Mouse (Mus musculus) Patski (cell line): Measurements from ENCODE around the gene Kcnb1. TPM values are rescaled to one million over a fixed set of nuclear protein-coding genes. Genes with fewer than 3 reads are reported as not detected.

Source experiments
- ATAC-seq: fragments of 100-300 bp; one replicate; pipeline ENCODE4 v1.8.0; 2021
- CTCF ChIA-PET: fragments of 350-600 bp; sonication (Branson Sonifier 250); formaldehyde crosslinking; loops from one replicate; lab custom pipeline; 2022; ENCODE audit warnings: inconsistent platforms; lab: Charles Lee
- POLR2A ChIA-PET: fragments of 350-600 bp; sonication (Branson Sonifier 250); formaldehyde crosslinking; loops from one replicate; lab custom pipeline; 2022; ENCODE audit warnings: antibody characterized with exemption, inconsistent platforms; lab: Charles Lee
- DNase-seq: peaks from one replicate; pipeline ENCODE4 v3.0.0-alpha.2; 2011; ENCODE audit warnings: low read depth, low spot score
- H3K27me3 ChIP-seq: fragments of 371-371 bp; one replicate; pipeline ENCODE4 v1.5.1; 2021
- CTCF ChIP-seq: fragments of 100-300 bp; IDR thresholded peaks from one replicate; pipeline ENCODE4 v1.5.1; 2021
- in situ Hi-C: fragments of 300-500 bp; cut with MboI; formaldehyde crosslinking; loops from 3 replicates; pipeline ENCODE4 v1.11.1; 2018; ENCODE audit warnings: low pct_unique_long_range_greater_than_20kb, mixed read lengths
- polyA plus RNA-seq: library from polyadenylated mRNA; unstranded; gene quantifications from one replicate; pipeline ENCODE4 v1.2.3, GENCODE M21; 2021

The Kcnb1 gene
- polyA plus RNA-seq, 1 experiment from 2014 or later = 1.5 TPM

GRCm38 (mm10) chr2:167224194-167224593 lies 34.2 kb upstream of the Kcnb1 start:
- no peaks in the 10 kb centered on the region for H3K27me3 ChIP-seq
- no peak for DNase-seq
- no peak for ATAC-seq
- CTCF ChIA-PET = interaction anchor here (0.9 to 5.6 kb wide), 2 partner anchors 55 to 194 kb away, joined by 3 to 88 read pairs; no protein-coding TSS in a partner anchor
- no peak for TF ChIP-seq CTCF
- POLR2A ChIA-PET = interaction anchor here (0.6 kb wide), 1 partner anchor 52 kb away, joined by 3 read pairs; no protein-coding TSS in a partner anchor
- in situ Hi-C loops = loop anchor here (5.0 kb wide), 1 partner anchor 53 kb away; no protein-coding TSS in a partner anchor

- CTCF ChIA-PET = interaction anchor here (0.9 to 5.6 kb wide), 19 partner anchors 9 to 286 kb away, joined by 3 to 88 read pairs (median 6); no protein-coding TSS in a partner anchor
Observed at GRCm38 (mm10) chr2:167222152-167222551, 32.2 kb upstream of the Kcnb1 start.

GRCm38 (mm10) chr2:167221159-167221845 lies 31.3 kb upstream of the Kcnb1 start:
- in situ Hi-C loops = loop anchor here (5.0 kb wide), 1 partner anchor 56 kb away; no protein-coding TSS in a partner anchor
- CTCF ChIA-PET = interaction anchor here (1.1 to 5.6 kb wide), 16 partner anchors 10 to 287 kb away, joined by 3 to 88 read pairs (median 6); no protein-coding TSS in a partner anchor
- POLR2A ChIA-PET = no interaction called here
- ATAC-seq (no peak), DNase-seq (no peak)
- H3K27me3 ChIP-seq = no peaks in the 10 kb centered on the region
- no peak for TF ChIP-seq CTCF

More at GRCm38 (mm10) chr2:167222152-167222551, 32.2 kb upstream of the Kcnb1 start:
- TF ChIP-seq CTCF = peak; percentile 97
- in situ Hi-C loops = loop anchor here (5.0 kb wide), 1 partner anchor 55 kb away; no protein-coding TSS in a partner anchor
- POLR2A ChIA-PET = interaction anchor here (1.5 kb wide), 1 partner anchor 198 kb away, joined by 4 read pairs; no protein-coding TSS in a partner anchor
- DNase-seq = no peak
- no peak for ATAC-seq
- H3K27me3 ChIP-seq = no peaks in the 10 kb centered on the region

GRCm38 (mm10) chr2:167220736-167221135 lies 30.8 kb upstream of the Kcnb1 start:
- POLR2A ChIA-PET = interaction anchor here (1.0 kb wide), 1 partner anchor 58 kb away, joined by 4 read pairs; no protein-coding TSS in a partner anchor
- TF ChIP-seq CTCF = no peak
- ATAC-seq (no peak), DNase-seq (no peak)
- CTCF ChIA-PET = interaction anchor here (0.9 to 5.6 kb wide), 5 partner anchors 43 to 149 kb away, joined by 3 to 88 read pairs (median 11); no protein-coding TSS in a partner anchor
- H3K27me3 ChIP-seq = peaks cover under 1% of the 10 kb centered on the region
- in situ Hi-C loops = loop anchor here (5.0 kb wide), 1 partner anchor 57 kb away; no protein-coding TSS in a partner anchor

GRCm38 (mm10) chr2:167219154-167219775 lies 29.3 kb upstream of the Kcnb1 start:
- TF ChIP-seq CTCF = peak; percentile 83
- in situ Hi-C loops = no loop called here
- ATAC-seq (peak; percentile 51), DNase-seq (no peak)
- ChIA-PET POLR2A (no interaction called here), CTCF (interaction anchor here (0.8 to 5.6 kb wide), 7 partner anchors 9 to 200 kb away, joined by 3 to 88 read pairs (median 5); no protein-coding TSS in a partner anchor)
- peaks cover 12% of the 10 kb centered on the region for H3K27me3 ChIP-seq

GRCm38 (mm10) chr2:167213666-167214065 lies 23.7 kb upstream of the Kcnb1 start:
- no peak for DNase-seq
- no peak for TF ChIP-seq CTCF
- in situ Hi-C loops = loop anchor here (5.0 kb wide), 2 partner anchors 101 to 141 kb away; no protein-coding TSS in a partner anchor
- no peak for ATAC-seq
- POLR2A ChIA-PET = no interaction called here
- peaks cover 18% of the 10 kb centered on the region for H3K27me3 ChIP-seq
- CTCF ChIA-PET = interaction anchor here (0.7 to 3.4 kb wide), 5 partner anchors 12 to 180 kb away, joined by 3 to 12 read pairs (median 3); no protein-coding TSS in a partner anchor

- DNase-seq = no peak
- peaks cover 18% of the 10 kb centered on the region for H3K27me3 ChIP-seq
- ATAC-seq = no peak
- CTCF ChIA-PET = interaction anchor here (0.7 to 3.4 kb wide), 7 partner anchors 9 to 179 kb away, joined by 3 to 12 read pairs (median 3); no protein-coding TSS in a partner anchor
- POLR2A ChIA-PET = interaction anchor here (0.6 kb wide), 1 partner anchor 194 kb away, joined by 4 read pairs; no protein-coding TSS in a partner anchor
- in situ Hi-C loops = loop anchor here (5.0 kb wide), 2 partner anchors 101 to 141 kb away; no protein-coding TSS in a partner anchor
- TF ChIP-seq CTCF = no peak
Observed at GRCm38 (mm10) chr2:167213076-167213475, 23.1 kb upstream of the Kcnb1 start.

- CTCF ChIA-PET = interaction anchor here (1.1 to 3.4 kb wide), 5 partner anchors 9 to 143 kb away, joined by 3 to 12 read pairs (median 5); no protein-coding TSS in a partner anchor
- no peak for TF ChIP-seq CTCF
- ATAC-seq = no peak
- peaks cover 18% of the 10 kb centered on the region for H3K27me3 ChIP-seq
- no peak for DNase-seq
- POLR2A ChIA-PET = interaction anchor here (0.6 kb wide), 1 partner anchor 193 kb away, joined by 4 read pairs; no protein-coding TSS in a partner anchor
- in situ Hi-C loops = loop anchor here (5.0 kb wide), 2 partner anchors 100 to 140 kb away; no protein-coding TSS in a partner anchor
Observed at GRCm38 (mm10) chr2:167212551-167212950, 22.6 kb upstream of the Kcnb1 start.

GRCm38 (mm10) chr2:167212089-167212488 lies 22.1 kb upstream of the Kcnb1 start:
- CTCF ChIA-PET = interaction anchor here (1.1 to 3.4 kb wide), 4 partner anchors 8 to 142 kb away, joined by 3 to 12 read pairs (median 6); no protein-coding TSS in a partner anchor
- in situ Hi-C loops = loop anchor here (5.0 kb wide), 2 partner anchors 100 to 140 kb away; no protein-coding TSS in a partner anchor
- no peak for ATAC-seq
- TF ChIP-seq CTCF = no peak
- no peak for DNase-seq
- peaks cover 18% of the 10 kb centered on the region for H3K27me3 ChIP-seq
- POLR2A ChIA-PET = no interaction called here
